Mouse (Mus musculus): Measurements from ENCODE around the gene Ndufv3. TPM values are rescaled to one million over a fixed set of nuclear protein-coding genes. Genes with fewer than 3 reads are reported as not detected.

The Ndufv3 gene
- 100 to 1,000 TPM; 254 to 452 (median 371) TPM for total RNA-seq (2022)

GRCm38 (mm10) chr17:31519946-31520838 is at the start of gene Ndufv3, which contains the start of gene Wdr4:
TSS of gene Ndufv3 (plus strand) at chr17:31520115.
TSS of gene Wdr4 (minus strand) at chr17:31519980.
- peak; percentile 99 for DNase-seq

- no peak for DNase-seq
Measured at GRCm38 (mm10) chr17:31470766-31471418, 49.0 kb upstream of the Ndufv3 start.

- no peak for DNase-seq
Measured at GRCm38 (mm10) chr17:31474388-31474787, 45.5 kb upstream of the Ndufv3 start.

- no peak for DNase-seq
Measured at GRCm38 (mm10) chr17:31478606-31479005, 41.3 kb upstream of the Ndufv3 start.

- DNase-seq, result no peak
Measured at GRCm38 (mm10) chr17:31479108-31479844, 40.6 kb upstream of the Ndufv3 start.

GRCm38 (mm10) chr17:31486616-31487198 is 33.2 kb upstream of the Ndufv3 start:
- DNase-seq, result no peak

GRCm38 (mm10) chr17:31487433-31488060 is 32.4 kb upstream of the Ndufv3 start:
- DNase-seq, result no peak

- DNase-seq, result no peak
Measured at GRCm38 (mm10) chr17:31491355-31491754, 28.6 kb upstream of the Ndufv3 start.

- peak; percentile 52 for DNase-seq
Measured at GRCm38 (mm10) chr17:31492416-31492815, 27.5 kb upstream of the Ndufv3 start.

- DNase-seq, result no peak
Measured at GRCm38 (mm10) chr17:31494989-31495388, 24.9 kb upstream of the Ndufv3 start.

GRCm38 (mm10) chr17:31497726-31498125 is 22.2 kb upstream of the Ndufv3 start:
- no peak for DNase-seq

- no peak for DNase-seq
Measured at GRCm38 (mm10) chr17:31499725-31500124, 20.2 kb upstream of the Ndufv3 start.

GRCm38 (mm10) chr17:31500416-31500815 is 19.5 kb upstream of the Ndufv3 start:
- DNase-seq, result no peak

GRCm38 (mm10) chr17:31500908-31501307 is 19.0 kb upstream of the Ndufv3 start:
- DNase-seq, result no peak

- no peak for DNase-seq
Measured at GRCm38 (mm10) chr17:31502261-31502927, 17.5 kb upstream of the Ndufv3 start.

GRCm38 (mm10) chr17:31503337-31503736 is 16.6 kb upstream of the Ndufv3 start:
- DNase-seq, result no peak

- no peak for DNase-seq
Measured at GRCm38 (mm10) chr17:31503936-31504335, 16.0 kb upstream of the Ndufv3 start.

GRCm38 (mm10) chr17:31505013-31505412 is 14.9 kb upstream of the Ndufv3 start:
- no peak for DNase-seq

GRCm38 (mm10) chr17:31506282-31506681 is 13.6 kb upstream of the Ndufv3 start:
- no peak for DNase-seq

GRCm38 (mm10) chr17:31510944-31511343 is 9.0 kb upstream of the Ndufv3 start:
- DNase-seq, result no peak

GRCm38 (mm10) chr17:31511792-31512495 is 8.0 kb upstream of the Ndufv3 start:
- peak; percentile 72 for DNase-seq
